Mouse (Mus musculus) hindbrain, embryonic 10.5 days (tissue): ENCODE results near the gene Wdr20rt. TPM values are rescaled to one million over a fixed set of nuclear protein-coding genes. Genes with fewer than 3 reads are reported as not detected.
"Not testable (repeated sequence)": the region's sequence is repeated elsewhere in the genome, so short reads cannot be mapped to it uniquely, and the experiment has no call there.

Experiments
- DNase-seq: peaks from one replicate; pipeline ENCODE4 v3.0.0-alpha.2; 2017; ENCODE audit warnings: low spot score
- H3K27ac ChIP-seq: fragments of 300-500 bp; sonication (generic); 2 replicates; pipeline ENCODE4 v1.5.1; 2016; ENCODE audit warnings: mild to moderate bottlenecking, moderate library complexity
- H3K27me3 ChIP-seq: fragments of 300-500 bp; sonication (generic); 2 replicates; pipeline ENCODE4 v1.6.1; 2016; ENCODE audit warnings: mild to moderate bottlenecking; ENCODE audit not compliant: poor library complexity, insufficient read depth, severe bottlenecking
- H3K36me3 ChIP-seq: fragments of 300-500 bp; sonication (generic); 2 replicates; pipeline ENCODE4 v1.6.1; 2016; ENCODE audit warnings: mild to moderate bottlenecking, moderate library complexity
- H3K4me1 ChIP-seq: fragments of 300-500 bp; sonication (generic); replicated peaks from 2 replicates; pipeline ENCODE4 v1.6.1; 2016; ENCODE audit warnings: mild to moderate bottlenecking
- H3K4me3 ChIP-seq: fragments of 300-500 bp; sonication (generic); 2 replicates; pipeline ENCODE4 v1.5.1; 2016; ENCODE audit warnings: mild to moderate bottlenecking, moderate library complexity
- H3K9me3 ChIP-seq: fragments of 300-500 bp; sonication (generic); 2 replicates; pipeline ENCODE4 v1.6.1; 2016; ENCODE audit warnings: mild to moderate bottlenecking, moderate library complexity
- WGBS: fragments of 180-500 bp; shearing (Covaris S2); methylation state at CpG from one replicate; pipeline ENCODE4 v1.1.7; 2016; 5-methylcytosine and 5-hydroxymethylcytosine counted together
- polyA plus RNA-seq: library from polyadenylated mRNA; unstranded; fragments of >200 nt; fragmentation: Nextera tagmentation; extraction: Ambion mirVana; gene quantifications from 2 replicates; pipeline ENCODE4 v1.2.1, GENCODE M21; 2016

Gene Wdr20rt
- polyA plus RNA-seq, result not detected in 2 replicates

- H3K4me1 ChIP-seq, result no peaks in the 10 kb centered on the region
- H3K27me3 ChIP-seq, result no peaks in the 10 kb centered on the region
- H3K9me3 ChIP-seq, result 0 out of 2 replicates have a peak, but pooled peaks cover 4% of the 10 kb centered on the region
- H3K27ac ChIP-seq, result no peak within 1 kb of the TSS
- H3K4me3 ChIP-seq, result no peak within 1 kb of the TSS
- H3K36me3 ChIP-seq, result no peaks in the 10 kb centered on the region
- DNase-seq, result no peak
- WGBS, result 95% methylated on average over 22 of the region's 22 CpGs
Measured at GRCm38 (mm10) chr12:65225467-65225945, at the start of gene Wdr20rt. Wdr20rt (plus strand) TSS chr12:65225517.

- Histone ChIP-seq H3K4me3 (no peak overlapping the region), H3K9me3 (no peaks in the 10 kb centered on the region), H3K27ac (no peak overlapping the region), H3K36me3 (no peaks in the 10 kb centered on the region), H3K4me1 (no peaks in the 10 kb centered on the region), H3K27me3 (no peaks in the 10 kb centered on the region)
- DNase-seq, result no peak
- 60% methylated on average over 3 of the region's 3 CpGs for WGBS
Measured at GRCm38 (mm10) chr12:65187365-65187764, 38.0 kb upstream of the Wdr20rt start.

- Histone ChIP-seq H3K27ac (no peak overlapping the region), H3K27me3 (no peaks in the 10 kb centered on the region), H3K4me3 (no peak overlapping the region), H3K4me1 (no peaks in the 10 kb centered on the region), H3K9me3 (no peaks in the 10 kb centered on the region), H3K36me3 (no peaks in the 10 kb centered on the region)
- no peak for DNase-seq
- WGBS, result 88% methylated on average over 2 of the region's 2 CpGs
Measured at GRCm38 (mm10) chr12:65189213-65189612, 36.1 kb upstream of the Wdr20rt start.

GRCm38 (mm10) chr12:65194003-65194530 lies 31.2 kb upstream of the Wdr20rt start:
- H3K9me3 ChIP-seq, result no peaks in the 10 kb centered on the region
- no peaks in the 10 kb centered on the region for H3K4me1 ChIP-seq
- DNase-seq, result no peak
- no peak overlapping the region for H3K27ac ChIP-seq
- H3K27me3 ChIP-seq, result no peaks in the 10 kb centered on the region
- H3K36me3 ChIP-seq, result no peaks in the 10 kb centered on the region
- no peak overlapping the region for H3K4me3 ChIP-seq
- 75% methylated on average over 5 of the region's 5 CpGs for WGBS

GRCm38 (mm10) chr12:65201812-65202211 lies 23.5 kb upstream of the Wdr20rt start:
- Histone ChIP-seq H3K4me3 (no peak overlapping the region), H3K36me3 (no peaks in the 10 kb centered on the region), H3K27ac (no peak overlapping the region), H3K9me3 (no peaks in the 10 kb centered on the region), H3K4me1 (0 out of 2 replicates have a peak, but pooled peaks cover 5% of the 10 kb centered on the region), H3K27me3 (no peaks in the 10 kb centered on the region)
- no peak for DNase-seq
- WGBS, result 97% methylated on average over 2 of the region's 2 CpGs

GRCm38 (mm10) chr12:65206431-65206830 lies 18.9 kb upstream of the Wdr20rt start:
- DNase-seq, result no peak
- no peak overlapping the region for H3K4me3 ChIP-seq
- H3K27ac ChIP-seq, result no peak overlapping the region
- 37% methylated on average over 1 of the region's 1 CpGs for WGBS
- H3K27me3 ChIP-seq, result no peaks in the 10 kb centered on the region
- H3K4me1 ChIP-seq, result 0 out of 2 replicates have a peak, but pooled peaks cover 5% of the 10 kb centered on the region
- no peaks in the 10 kb centered on the region for H3K36me3 ChIP-seq
- no peaks in the 10 kb centered on the region for H3K9me3 ChIP-seq

- Histone ChIP-seq H3K27me3 (no peaks in the 10 kb centered on the region), H3K9me3 (no peaks in the 10 kb centered on the region), H3K4me1 (no peaks in the 10 kb centered on the region), H3K4me3 (no peak overlapping the region), H3K27ac (no peak overlapping the region), H3K36me3 (no peaks in the 10 kb centered on the region)
- 78% methylated on average over 6 of the region's 6 CpGs for WGBS
- DNase-seq, result no peak
Measured at GRCm38 (mm10) chr12:65216404-65216840, 8.9 kb upstream of the Wdr20rt start.

GRCm38 (mm10) chr12:65228628-65229027 lies 3.3 kb downstream of the Wdr20rt start:
- Histone ChIP-seq H3K4me3 (no peak overlapping the region), H3K4me1 (no peaks in the 10 kb centered on the region), H3K27me3 (no peaks in the 10 kb centered on the region), H3K9me3 (0 out of 2 replicates have a peak, but pooled peaks cover 4% of the 10 kb centered on the region), H3K36me3 (no peaks in the 10 kb centered on the region), H3K27ac (no peak overlapping the region)
- no peak for DNase-seq
- 84% methylated on average over 6 of the region's 6 CpGs for WGBS

GRCm38 (mm10) chr12:65229041-65229440 lies 3.7 kb downstream of the Wdr20rt start:
- H3K27me3 ChIP-seq, result no peaks in the 10 kb centered on the region
- H3K27ac ChIP-seq, result no peak overlapping the region
- no peak for DNase-seq
- no peak overlapping the region for H3K4me3 ChIP-seq
- no peaks in the 10 kb centered on the region for H3K4me1 ChIP-seq
- no peaks in the 10 kb centered on the region for H3K36me3 ChIP-seq
- 0 out of 2 replicates have a peak, but pooled peaks cover 4% of the 10 kb centered on the region for H3K9me3 ChIP-seq

- H3K4me1 ChIP-seq, H3K27ac ChIP-seq, DNase-seq, H3K4me3 ChIP-seq, H3K9me3 ChIP-seq, H3K36me3 ChIP-seq, H3K27me3 ChIP-seq: not testable (repeated sequence)
- 82% methylated on average over 2 of the region's 2 CpGs for WGBS
Measured at GRCm38 (mm10) chr12:65232801-65233200, 7.5 kb downstream of the Wdr20rt start.

GRCm38 (mm10) chr12:65250116-65250738 lies 24.9 kb downstream of the Wdr20rt start:
- Histone ChIP-seq H3K27me3 (no peaks in the 10 kb centered on the region), H3K4me3 (no peak overlapping the region), H3K9me3 (no peaks in the 10 kb centered on the region), H3K4me1 (no peaks in the 10 kb centered on the region), H3K27ac (no peak overlapping the region), H3K36me3 (no peaks in the 10 kb centered on the region)
- DNase-seq, result no peak
- 92% methylated on average over 10 of the region's 10 CpGs for WGBS

- no peak overlapping the region for H3K27ac ChIP-seq
- no peaks in the 10 kb centered on the region for H3K36me3 ChIP-seq
- no peaks in the 10 kb centered on the region for H3K27me3 ChIP-seq
- H3K9me3 ChIP-seq, result no peaks in the 10 kb centered on the region
- no peak overlapping the region for H3K4me3 ChIP-seq
- 0 out of 2 replicates have a peak, but pooled peaks cover 9% of the 10 kb centered on the region for H3K4me1 ChIP-seq
- DNase-seq, result no peak
Measured at GRCm38 (mm10) chr12:65256887-65257286, 31.6 kb downstream of the Wdr20rt start.
